Mouse (Mus musculus) gastrocnemius, postnatal 10 days (tissue): ENCODE data around the gene Axdnd1. TPM values are rescaled to one million over a fixed set of nuclear protein-coding genes. Genes with fewer than 3 reads are reported as not detected.
A peak's percentile ranks its signal among the peaks of the same experiment; 100 is the strongest.

ENCODE experiments used
- DNase-seq: peaks from one replicate; pipeline ENCODE4 v3.0.0; 2021; ENCODE audit warnings: mixed read lengths
- long read RNA-seq, 2 experiments: library from polyadenylated mRNA; stranded (forward); transcript quantifications; one replicate each; pipeline ENCODE4 v2.0.0; 2021
- total RNA-seq, 2 experiments: library from RNA; stranded (reverse); gene quantifications; 2 replicates each; pipeline ENCODE4 v1.2.3; 2021

Gene Axdnd1
- total RNA-seq: under 1 TPM in 1 of 2 experiments, not detected in 1; 0.16 TPM
- long read RNA-seq, experiment 1: 0 reads
- long read RNA-seq, experiment 2: 0 reads

GRCm38 (mm10) chr1:156420671-156421297, at the start of gene Axdnd1:
TSS of gene Axdnd1 (minus strand) at chr1:156421159.
- DNase-seq: peak; percentile 84

GRCm38 (mm10) chr1:156470557-156470956, 49.6 kb upstream of the Axdnd1 start:
- no peak for DNase-seq

- no peak for DNase-seq
These were observed 47.6 kb upstream of the Axdnd1 start for GRCm38 (mm10) chr1:156468576-156468975.

- no peak for DNase-seq
These were observed 46.8 kb upstream of the Axdnd1 start for GRCm38 (mm10) chr1:156467655-156468255.

- DNase-seq: no peak
These were observed 44.0 kb upstream of the Axdnd1 start for GRCm38 (mm10) chr1:156464963-156465362.

- DNase-seq: no peak
These were observed 43.3 kb upstream of the Axdnd1 start for GRCm38 (mm10) chr1:156463981-156464853.

GRCm38 (mm10) chr1:156462273-156462991, 41.5 kb upstream of the Axdnd1 start:
- no peak for DNase-seq

- DNase-seq: no peak
These were observed 40.1 kb upstream of the Axdnd1 start for GRCm38 (mm10) chr1:156461036-156461435.

- DNase-seq: no peak
These were observed 39.3 kb upstream of the Axdnd1 start for GRCm38 (mm10) chr1:156460216-156460615.

- DNase-seq: no peak
These were observed 38.7 kb upstream of the Axdnd1 start for GRCm38 (mm10) chr1:156459690-156460089.

- DNase-seq: no peak
These were observed 37.6 kb upstream of the Axdnd1 start for GRCm38 (mm10) chr1:156458391-156459060.

- DNase-seq: no peak
These were observed 34.2 kb upstream of the Axdnd1 start for GRCm38 (mm10) chr1:156455005-156455758.

GRCm38 (mm10) chr1:156454384-156454783, 33.4 kb upstream of the Axdnd1 start:
- DNase-seq: no peak

GRCm38 (mm10) chr1:156453876-156454275, 32.9 kb upstream of the Axdnd1 start:
- DNase-seq: no peak

- no peak for DNase-seq
These were observed 29.5 kb upstream of the Axdnd1 start for GRCm38 (mm10) chr1:156450478-156450877.

GRCm38 (mm10) chr1:156449691-156450090, 28.7 kb upstream of the Axdnd1 start:
- no peak for DNase-seq

GRCm38 (mm10) chr1:156449089-156449488, 28.1 kb upstream of the Axdnd1 start:
- DNase-seq: no peak

- no peak for DNase-seq
These were observed 24.1 kb upstream of the Axdnd1 start for GRCm38 (mm10) chr1:156445049-156445448.

GRCm38 (mm10) chr1:156442776-156443175, 21.8 kb upstream of the Axdnd1 start:
- no peak for DNase-seq

GRCm38 (mm10) chr1:156442266-156442665, 21.3 kb upstream of the Axdnd1 start:
- DNase-seq: no peak

- DNase-seq: no peak
These were observed 16.8 kb upstream of the Axdnd1 start for GRCm38 (mm10) chr1:156437726-156438125.
